Mouse (Mus musculus) neutrophil, adult 59 days (primary cell): Measurements from ENCODE around the gene Wipf2. TPM values are rescaled to one million over a fixed set of nuclear protein-coding genes. Genes with fewer than 3 reads are reported as not detected.

Source experiments
- total RNA-seq, 2 experiments: library from RNA; stranded (reverse); gene quantifications; 1 replicate in 1 of 2; 2 replicates in 1 of 2; pipeline ENCODE4 v1.2.4; 2023

The Wipf2 gene
- total RNA-seq, result 10 to 100 TPM; 31.3 to 34.5 TPM

DNA sequence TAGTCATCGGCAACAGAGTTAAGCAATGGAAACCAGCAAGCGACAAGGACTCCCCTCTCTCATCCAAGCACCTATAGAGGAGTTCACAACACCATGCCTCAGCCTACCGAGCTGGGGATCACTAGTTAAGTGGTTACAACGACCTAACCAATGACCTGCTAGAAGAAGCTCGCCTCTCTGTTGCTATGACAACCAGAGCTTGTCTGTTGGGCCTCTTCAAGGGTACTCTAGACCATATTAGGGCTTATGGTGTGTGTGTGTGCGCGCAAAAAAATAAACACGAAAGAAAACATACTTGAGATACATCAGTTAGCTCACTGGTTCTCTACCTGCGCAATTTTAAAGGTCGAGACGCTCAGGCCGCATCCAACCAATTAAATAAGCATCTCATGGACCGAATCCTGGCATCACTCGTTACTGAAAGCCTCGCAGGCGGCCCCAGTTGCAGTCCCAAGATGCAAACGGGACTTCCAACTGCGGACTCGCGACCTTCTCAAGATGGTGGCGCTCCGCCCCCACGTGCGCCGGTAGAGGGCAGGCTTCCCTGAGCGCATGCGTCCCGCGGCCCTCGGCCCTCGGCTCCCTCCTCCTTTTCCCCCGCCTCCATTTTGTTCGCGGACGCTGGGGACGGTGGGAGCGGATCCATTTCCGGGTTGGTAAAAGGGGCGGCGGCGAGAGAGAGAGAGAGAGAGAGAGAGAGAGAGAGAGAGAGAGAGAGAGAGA lies at the start of gene Wipf2:
Gene Wipf2, plus strand, starts transcription at position 611 of the 723 bp plus-strand sequence.

DNA sequence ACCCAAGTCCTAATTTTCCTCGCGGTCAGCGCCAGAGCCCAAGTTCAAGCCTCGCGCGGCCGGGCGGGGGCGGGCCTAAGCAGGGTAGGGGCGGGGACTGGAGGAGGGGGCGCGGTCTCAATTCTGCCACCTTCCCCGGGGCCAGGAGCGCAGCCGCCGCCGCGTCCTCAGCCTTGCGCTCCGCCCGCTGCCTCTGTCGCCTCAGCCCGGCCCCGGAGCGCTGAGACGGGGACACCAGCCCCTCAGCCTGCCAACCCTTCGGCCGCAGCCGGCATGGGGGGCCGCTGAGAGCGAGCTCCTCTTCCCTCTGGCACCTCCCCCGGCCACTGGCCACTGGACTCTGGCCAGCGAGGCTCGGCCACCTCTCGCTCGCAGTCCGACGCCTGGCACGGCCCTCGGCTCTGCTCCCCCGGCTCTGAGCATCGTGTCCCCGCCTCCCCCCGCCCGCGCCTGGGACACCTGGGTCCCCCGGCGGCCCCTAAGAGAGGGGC lies 26.7 kb upstream of the Wipf2 start, which contains the start of gene Rapgefl1:
Gene Rapgefl1, plus strand, starts transcription at position 135 of the 491 bp plus-strand sequence.

DNA sequence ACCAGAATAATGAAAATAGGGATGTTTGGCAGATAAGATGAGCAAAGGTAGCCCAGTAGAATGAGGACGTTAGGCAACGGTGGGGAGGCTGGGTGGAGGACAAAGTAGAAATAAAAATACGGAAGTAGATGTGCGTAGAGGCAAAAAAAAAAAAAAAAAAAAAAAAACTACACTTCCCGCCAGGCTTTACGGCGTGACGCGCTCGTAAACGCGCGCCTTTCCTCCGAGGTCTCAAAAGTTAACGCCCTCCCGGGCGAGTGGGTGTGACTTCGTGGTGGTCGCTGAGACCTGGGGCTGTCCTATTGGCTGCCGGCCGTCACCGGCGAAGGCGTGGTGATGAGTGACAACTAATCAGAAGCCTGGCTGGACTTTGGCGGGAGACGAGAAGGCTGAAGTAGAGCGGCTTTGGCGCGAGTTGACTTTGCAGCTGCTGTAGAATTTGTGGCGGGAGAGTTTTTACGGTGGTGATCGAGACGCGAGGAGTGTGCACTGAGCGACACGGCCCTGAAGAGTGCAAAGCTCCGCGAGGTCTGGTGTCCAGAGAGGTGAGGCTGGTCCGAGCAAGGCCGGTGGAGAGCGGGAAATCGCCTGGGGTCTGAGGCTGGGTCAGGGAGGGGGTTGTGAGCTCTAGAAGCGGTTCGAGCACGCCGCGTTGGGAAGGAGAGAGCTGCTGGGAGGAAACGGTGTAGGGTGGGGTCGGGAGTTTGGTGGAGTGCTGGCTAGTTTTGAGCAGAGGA lies 44.2 kb downstream of the Wipf2 start, which contains the start of gene Cdc6:
Gene Cdc6, plus strand, starts transcription at position 365 of the 737 bp plus-strand sequence.

DNA sequence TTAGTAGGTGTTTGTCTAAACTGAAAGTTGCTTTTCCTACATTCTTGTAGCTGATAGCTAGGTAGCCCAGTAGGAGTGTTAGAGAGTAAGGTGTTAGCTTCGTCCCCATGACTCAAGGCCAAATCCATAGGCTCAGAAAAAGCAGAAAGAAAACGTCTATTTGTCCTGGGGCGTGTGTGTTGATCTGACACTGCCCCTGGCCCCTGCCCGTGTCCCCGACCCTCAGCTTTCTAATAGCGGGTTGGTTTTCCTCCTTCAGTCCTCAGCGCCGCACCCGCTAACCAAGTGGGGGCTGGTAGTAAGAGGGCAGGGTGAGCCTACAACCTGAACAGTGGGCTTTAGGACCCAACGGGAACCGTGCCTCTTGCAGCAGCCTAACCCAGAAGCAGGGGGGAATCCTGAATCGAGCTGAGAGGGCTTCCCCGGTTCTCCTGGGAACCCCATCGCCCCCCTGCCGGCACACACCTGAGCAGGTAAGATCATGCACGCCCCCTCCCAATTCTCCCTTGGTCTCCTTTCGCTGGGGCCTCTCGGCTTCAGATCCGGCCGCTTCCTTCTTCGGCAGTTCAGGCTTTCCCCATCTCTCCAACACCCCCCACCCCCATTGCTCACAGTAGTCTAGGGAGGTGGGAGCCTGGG lies 64.1 kb downstream of the Wipf2 start, which contains the start of gene Rara:
Gene Rara, plus strand, starts transcription at position 381 of the 639 bp plus-strand sequence.

Other genes with a start within 250 kb of the Wipf2 start
- 10 to 100 TPM; 16.3 to 20.8 TPM for gene Gm12355, start 238.0 kb upstream of the Wipf2 start, total RNA-seq
- not detected for gene Gsdma3, start 237.3 kb upstream of the Wipf2 start, total RNA-seq
- gene Gsdma2, start 216.9 kb upstream of the Wipf2 start, total RNA-seq, result not detected
- gene Gsdma, start 199.3 kb upstream of the Wipf2 start, total RNA-seq, result not detected
- gene Psmd3, start 181.1 kb upstream of the Wipf2 start, total RNA-seq, result 10 to 100 TPM; 45.5 to 48.4 TPM
- gene Csf3, start 162.4 kb upstream of the Wipf2 start, total RNA-seq, result not detected
- 10 to 100 TPM; 40.0 to 42.2 TPM for gene Med24, start 134.2 kb upstream of the Wipf2 start, total RNA-seq
- 10 to 100 TPM; 22.0 to 23.9 TPM for gene Thra, start 123.0 kb upstream of the Wipf2 start, total RNA-seq
- gene Nr1d1, start 88.3 kb upstream of the Wipf2 start, total RNA-seq, result 1 to 10 TPM; 2.1 to 4.7 TPM
- 100 to 1,000 TPM; 201 to 215 TPM for gene Msl1, start 68.1 kb upstream of the Wipf2 start, total RNA-seq
- gene Casc3, start 58.7 kb upstream of the Wipf2 start, total RNA-seq, result 10 to 100 TPM; 57.8 to 63.3 TPM
- gene Rapgefl1, start 26.9 kb upstream of the Wipf2 start, total RNA-seq, result under 1 TPM; 0.31 to 0.73 TPM
- 10 to 100 TPM; 20.3 to 28.8 TPM for gene Cdc6, start 44.2 kb downstream of the Wipf2 start, total RNA-seq
- gene Rara, start 64.2 kb downstream of the Wipf2 start, total RNA-seq, result 100 to 1,000 TPM; 110 to 130 TPM
- gene Gjd3, start 119.4 kb downstream of the Wipf2 start, total RNA-seq, result not detected
- 100 to 1,000 TPM; 235 to 255 TPM for gene Top2a, start 160.6 kb downstream of the Wipf2 start, total RNA-seq
- 10 to 100 TPM; 45.3 to 52.7 TPM for gene Igfbp4, start 177.6 kb downstream of the Wipf2 start, total RNA-seq
- gene Tns4, start 225.7 kb downstream of the Wipf2 start, total RNA-seq, result 1 to 10 TPM; 3.4 to 5.7 TPM